Mouse (Mus musculus): ENCODE measurements around the gene Trpc4.

Gene Trpc4

DNA sequence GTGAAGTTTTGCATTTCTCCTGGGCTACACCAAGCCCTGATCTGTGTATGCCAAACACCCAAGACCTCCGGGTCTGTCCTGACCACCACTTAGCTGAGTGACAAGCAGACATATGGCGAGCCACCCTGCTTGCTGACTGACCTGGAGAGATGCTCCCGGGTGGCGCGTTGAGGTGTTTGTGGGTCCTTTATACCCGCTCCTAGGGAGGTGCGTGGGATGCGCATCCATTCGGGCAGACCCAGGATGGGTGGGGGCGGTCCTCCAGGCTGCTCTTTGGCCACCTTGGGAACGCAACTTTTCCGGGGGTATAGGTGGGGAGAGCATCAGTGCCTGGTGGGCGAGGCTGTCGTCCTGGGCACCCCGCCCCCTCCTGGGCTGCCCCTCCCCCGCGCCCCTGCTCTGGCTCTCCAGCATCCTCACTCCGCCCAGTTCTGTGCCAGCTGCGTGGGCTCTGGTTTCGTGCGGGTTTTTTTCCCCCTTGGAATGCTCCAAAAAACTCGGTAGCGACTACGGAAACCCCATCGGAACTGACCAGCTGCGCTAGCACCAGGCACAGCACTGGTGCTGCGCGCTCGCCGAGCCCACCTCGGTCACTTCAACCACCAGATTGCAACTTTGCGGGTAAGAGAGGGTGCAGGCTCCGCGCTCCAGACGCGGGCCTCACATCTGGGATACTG lies at the start of gene Trpc4:
Trpc4 (plus strand) TSS at position 397 of the 677 bp plus-strand sequence.
- peak; percentile 3 for DNase-seq

- DNase-seq = no peak
These were observed 44.3 kb upstream of the Trpc4 start for GRCm38 (mm10) chr3:54111489-54111888.

- DNase-seq = no peak
These were observed 20.5 kb upstream of the Trpc4 start for GRCm38 (mm10) chr3:54135376-54135775.

GRCm38 (mm10) chr3:54141376-54141775 lies 14.5 kb upstream of the Trpc4 start:
- DNase-seq = no peak

GRCm38 (mm10) chr3:54154844-54155638 lies 794 bp upstream of the Trpc4 start:
- no peak for DNase-seq

GRCm38 (mm10) chr3:54156316-54157000 lies 623 bp downstream of the Trpc4 start:
- no peak for DNase-seq

DNA sequence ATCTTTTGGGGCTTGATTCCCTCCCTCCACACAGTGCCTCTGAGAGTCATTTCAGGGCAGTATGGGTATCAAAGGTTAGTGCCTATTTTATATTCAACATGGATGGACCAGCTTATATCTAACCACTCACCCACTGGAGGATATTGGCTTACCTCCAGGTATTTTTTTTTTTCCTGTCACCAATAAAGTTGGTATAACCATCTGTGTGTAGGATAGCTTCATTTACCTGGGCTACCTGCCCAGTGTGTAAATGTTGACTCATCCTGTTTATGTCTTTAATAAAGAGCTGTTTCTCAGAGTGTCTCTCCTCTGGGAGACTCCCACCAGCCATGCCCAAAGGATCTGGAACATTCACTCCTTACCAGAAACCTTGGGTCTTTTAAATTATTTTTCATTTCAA lies 14.9 kb downstream of the Trpc4 start:
- DNase-seq = no peak

GRCm38 (mm10) chr3:54177296-54177695 lies 21.5 kb downstream of the Trpc4 start:
- DNase-seq = no peak

- no peak for DNase-seq
These were observed 35.3 kb downstream of the Trpc4 start for GRCm38 (mm10) chr3:54190932-54191668.

DNA sequence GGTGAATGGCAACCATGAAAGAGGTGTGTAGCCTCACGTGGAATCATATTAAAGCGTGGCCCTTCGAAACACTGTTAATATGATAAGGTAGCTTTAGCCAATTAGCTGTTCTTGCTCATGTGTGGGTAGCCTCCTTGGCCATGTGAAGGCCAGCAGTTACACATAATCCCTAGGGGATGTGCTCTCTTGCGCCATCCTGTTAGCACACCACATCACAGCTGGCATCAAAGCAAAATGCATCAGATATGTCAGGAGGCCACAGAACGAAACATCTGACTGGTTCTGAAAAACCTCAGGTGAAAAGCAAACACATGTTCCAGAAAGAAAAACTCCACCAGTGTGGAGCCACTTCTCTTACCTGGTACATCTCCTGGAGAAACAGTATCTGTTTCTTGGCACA lies 45.4 kb downstream of the Trpc4 start:
- DNase-seq = no peak

DNA sequence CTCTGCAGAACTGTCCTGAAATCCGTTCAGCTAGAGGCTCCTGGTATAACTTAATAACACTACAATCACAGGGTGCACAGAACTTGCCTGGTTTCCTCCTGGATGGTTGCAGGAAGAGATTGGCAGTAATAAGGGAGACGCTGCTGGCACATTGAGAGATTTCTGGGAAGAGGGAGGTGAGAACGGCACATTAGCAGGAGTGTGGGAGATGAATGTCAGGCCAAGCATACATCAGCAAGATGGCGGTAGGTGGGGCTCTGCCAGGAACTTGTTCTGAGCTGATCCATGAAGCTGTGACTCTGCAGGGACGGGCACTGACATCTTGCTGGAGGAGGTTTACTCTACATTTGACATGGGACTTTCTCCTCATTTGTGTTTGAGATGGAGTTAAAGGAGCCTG lies 48.6 kb downstream of the Trpc4 start:
- DNase-seq = no peak

DNA sequence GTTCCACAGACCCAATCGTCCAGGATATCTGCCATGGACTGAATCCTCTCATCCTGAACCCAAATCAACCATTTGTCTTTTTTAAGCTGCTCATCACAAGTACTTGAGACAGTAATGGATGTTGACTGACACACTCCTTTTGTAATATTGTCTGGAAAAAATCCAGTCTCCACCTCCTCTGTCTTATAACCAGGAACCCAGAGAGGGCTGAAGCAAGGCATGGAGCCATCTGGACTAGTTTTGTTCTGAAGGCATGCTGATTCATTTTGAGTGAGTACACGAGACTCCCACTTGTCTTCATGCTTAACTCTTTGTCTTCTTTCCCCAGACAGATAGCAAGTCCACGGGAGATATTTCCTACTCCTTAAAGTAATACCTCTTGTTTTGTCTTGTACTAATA lies 54.3 kb downstream of the Trpc4 start:
- DNase-seq = no peak

GRCm38 (mm10) chr3:54211441-54211840 lies 55.6 kb downstream of the Trpc4 start:
- no peak for DNase-seq

- DNase-seq = no peak
These were observed 66.7 kb downstream of the Trpc4 start for GRCm38 (mm10) chr3:54222549-54222948.

GRCm38 (mm10) chr3:54228463-54228862 lies 72.6 kb downstream of the Trpc4 start:
- no peak for DNase-seq

GRCm38 (mm10) chr3:54238891-54239290 lies 83.1 kb downstream of the Trpc4 start:
- peak; percentile 8 for DNase-seq

DNA sequence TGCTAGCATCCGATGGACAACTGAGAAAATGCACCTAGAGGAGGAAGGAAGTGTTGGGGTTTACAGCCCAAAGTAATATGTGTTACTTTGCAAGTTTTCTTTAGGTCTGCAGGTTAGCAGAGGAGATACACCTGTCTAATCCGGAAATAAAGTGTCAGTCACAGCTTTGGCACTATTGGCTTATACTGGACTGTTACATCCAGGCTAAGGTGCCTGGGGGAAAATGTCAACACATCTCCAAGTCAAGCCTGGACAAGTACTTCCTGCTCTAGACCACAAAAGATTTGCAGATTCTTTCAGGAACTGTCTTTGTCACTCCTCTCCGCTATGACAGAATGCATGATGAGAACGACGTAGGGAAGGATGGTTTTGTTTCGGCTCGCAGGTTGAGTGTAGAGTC lies 83.6 kb downstream of the Trpc4 start:
- DNase-seq = no peak

DNA sequence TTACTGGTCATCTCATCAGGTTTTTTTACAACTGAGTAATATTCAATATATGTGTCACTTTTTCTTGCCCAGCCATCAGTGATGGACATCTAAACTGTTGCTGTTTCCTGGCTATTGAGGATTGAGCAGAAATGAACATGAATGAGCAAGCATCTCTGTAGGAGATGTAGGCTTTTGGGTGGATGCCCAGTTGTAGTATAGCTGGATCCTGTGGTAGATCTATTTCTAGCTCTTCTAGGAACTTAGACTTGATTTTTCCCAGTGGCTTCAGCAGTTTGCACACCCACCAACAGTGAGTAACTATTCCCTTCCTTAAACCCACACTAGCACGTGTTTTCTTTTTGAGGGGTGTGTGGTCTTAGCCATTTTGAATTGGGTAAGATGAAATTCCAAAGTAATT lies 87.3 kb downstream of the Trpc4 start:
- DNase-seq = no peak

DNA sequence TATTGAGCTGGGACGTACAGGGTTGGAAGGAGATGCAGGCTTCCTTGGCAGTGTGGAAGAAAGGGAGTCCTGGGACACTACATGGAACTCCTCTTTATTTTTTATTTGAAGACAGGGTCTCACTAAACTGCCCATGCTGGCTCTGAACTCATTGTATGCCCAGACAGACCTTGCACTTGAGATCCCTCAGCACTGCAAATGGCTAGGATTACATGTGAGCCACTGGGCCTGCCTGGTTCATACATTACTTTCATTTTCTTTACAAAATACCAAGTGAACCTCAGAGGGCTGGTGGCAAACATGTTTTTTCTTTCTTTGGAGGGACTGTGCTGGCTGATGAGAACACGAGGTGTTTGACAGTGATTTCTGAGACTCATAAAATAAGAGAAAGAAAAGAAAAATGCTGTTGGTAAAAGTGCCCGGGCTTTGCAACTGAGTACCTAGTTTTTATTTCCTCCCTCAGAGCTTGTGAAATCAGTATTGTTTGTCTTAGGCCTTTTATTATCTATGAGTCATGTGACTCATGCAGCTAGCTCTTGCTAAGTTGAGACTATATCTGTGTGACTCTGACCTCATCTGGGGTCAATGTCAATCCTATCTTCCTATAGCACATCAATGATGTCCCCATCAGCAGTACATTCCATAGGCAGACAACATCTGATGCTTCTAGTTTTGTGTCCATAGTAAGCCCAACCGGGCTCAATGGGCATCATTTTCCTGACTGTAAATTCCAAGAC lies 89.1 kb downstream of the Trpc4 start:
- no peak for DNase-seq

- no peak for DNase-seq
These were observed 90.6 kb downstream of the Trpc4 start for GRCm38 (mm10) chr3:54246416-54246815.

GRCm38 (mm10) chr3:54249311-54249710 lies 93.5 kb downstream of the Trpc4 start:
- no peak for DNase-seq

DNA sequence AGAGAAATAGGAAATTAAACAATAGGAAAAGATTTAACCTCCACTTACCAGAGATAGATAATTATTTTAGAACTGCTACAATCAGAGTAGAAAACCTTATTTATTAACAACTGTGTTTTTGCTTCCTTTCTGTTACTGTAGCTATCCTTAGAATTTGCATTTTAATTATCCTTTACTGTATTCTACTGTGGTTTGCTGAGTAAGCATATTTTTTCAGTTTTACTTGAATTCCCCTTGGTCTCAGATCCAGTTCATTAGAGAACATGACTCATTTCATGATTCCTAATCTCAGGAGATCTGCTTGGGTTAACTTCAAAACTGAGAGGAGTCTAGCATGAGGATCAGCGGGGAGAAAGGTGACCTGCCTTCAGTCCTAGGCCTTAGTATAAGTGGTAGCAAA lies 111.1 kb downstream of the Trpc4 start:
- DNase-seq = no peak
